Mouse (Mus musculus) MEL (cell line): Measurements from ENCODE around the gene Pbx4. TPM values are rescaled to one million over a fixed set of nuclear protein-coding genes. Genes with fewer than 3 reads are reported as not detected.

Source experiments
- DNase-seq: peaks from one replicate; pipeline ENCODE4 v3.0.0; 2011; ENCODE audit warnings: low read depth, low spot score
- H3K27ac ChIP-seq: 2 replicates; pipeline ENCODE4 v1.5.1; 2012; ENCODE audit warnings: low read depth, mild to moderate bottlenecking, control low read depth, low read length, moderate library complexity; ENCODE audit not compliant: control insufficient read depth
- H3K27me3 ChIP-seq, 2 experiments: fragments of 150-350 bp in 1 of 2; sonication (generic) in 1 of 2; 2 replicates each; pipeline ENCODE4 v1.6.1; 2012; ENCODE audit warnings: low read length in 2 of 2, mild to moderate bottlenecking in 2 of 2, improper control_type of control experiment in 1 of 2, moderate library complexity in 1 of 2; ENCODE audit not compliant: insufficient read depth in 2 of 2, control insufficient read depth in 1 of 2
- H3K36me3 ChIP-seq, 2 experiments: 2 replicates each; pipeline ENCODE4 v1.6.1; 2012 to 2014; ENCODE audit warnings: low read length in 2 of 2, improper control_type of control experiment in 1 of 2, inconsistent platforms in 1 of 2, mild to moderate bottlenecking in 1 of 2; ENCODE audit not compliant: insufficient read depth in 2 of 2, control insufficient read depth in 1 of 2
- H3K4me1 ChIP-seq, 2 experiments: fragments of 150-350 bp in 1 of 2; sonication (generic) in 1 of 2; 2 replicates each; pipeline ENCODE4 v1.6.1; 2012; ENCODE audit warnings: low read length in 2 of 2, improper control_type of control experiment in 1 of 2, mild to moderate bottlenecking in 1 of 2; ENCODE audit not compliant: insufficient read depth in 2 of 2, control insufficient read depth in 1 of 2
- H3K4me3 ChIP-seq, 2 experiments: fragments of 150-350 bp in 1 of 2; sonication (generic) in 1 of 2; 2 replicates each; pipeline ENCODE4 v1.5.1; 2012; ENCODE audit warnings: low read depth in 2 of 2, low read length in 2 of 2, mild to moderate bottlenecking in 2 of 2, moderate library complexity in 2 of 2, control low read depth in 1 of 2, improper control_type of control experiment in 1 of 2; ENCODE audit not compliant: control insufficient read depth in 1 of 2, insufficient read depth in 1 of 2
- H3K79me2 ChIP-seq: 2 replicates; pipeline ENCODE4 v1.6.1; 2012; ENCODE audit warnings: mild to moderate bottlenecking, low read length, moderate library complexity; ENCODE audit not compliant: control insufficient read depth, poor library complexity, insufficient read depth
- H3K9ac ChIP-seq: 2 replicates; pipeline ENCODE4 v1.6.1; 2012; ENCODE audit warnings: low read depth, mild to moderate bottlenecking, control low read depth, low read length, moderate library complexity; ENCODE audit not compliant: control insufficient read depth, poor library complexity, severe bottlenecking
- H3K9me3 ChIP-seq: fragments of 150-350 bp; sonication (generic); replicated peaks from 2 replicates; pipeline ENCODE4 v1.6.1; 2012; ENCODE audit warnings: mild to moderate bottlenecking, low read length, improper control_type of control experiment, moderate library complexity; ENCODE audit not compliant: insufficient read depth
- BHLHE40 ChIP-seq: IDR thresholded peaks from 2 replicates; pipeline ENCODE4 v1.6.1; 2012; ENCODE audit warnings: low read depth, mild to moderate bottlenecking, inconsistent platforms, low read length, improper control_type of control experiment, borderline replicate concordance
- ELF1 ChIP-seq: IDR thresholded peaks from 2 replicates; pipeline ENCODE4 v1.6.1; 2014; ENCODE audit warnings: low read depth, mild to moderate bottlenecking, inconsistent platforms, low read length, improper control_type of control experiment, moderate library complexity
- HCFC1 ChIP-seq: IDR thresholded peaks from 2 replicates; pipeline ENCODE4 v1.6.1; 2012; ENCODE audit warnings: low read depth, mild to moderate bottlenecking, inconsistent platforms, low read length, improper control_type of control experiment, moderate library complexity
- MAZ ChIP-seq: IDR thresholded peaks from 2 replicates; pipeline ENCODE4 v1.6.1; 2012; ENCODE audit warnings: low read depth, mild to moderate bottlenecking, inconsistent platforms, low read length, improper control_type of control experiment
- MYC ChIP-seq: IDR thresholded peaks from 2 replicates; pipeline ENCODE4 v1.6.1; 2011; ENCODE audit warnings: low read depth, mild to moderate bottlenecking, low read length, improper control_type of control experiment, moderate library complexity
- NRF1 ChIP-seq: IDR thresholded peaks from 2 replicates; pipeline ENCODE4 v1.6.1; 2014; ENCODE audit warnings: low read depth, mild to moderate bottlenecking, inconsistent platforms, low read length, improper control_type of control experiment, moderate library complexity; ENCODE audit not compliant: poor library complexity, insufficient read depth, severe bottlenecking
- POLR2A ChIP-seq, 2 experiments: IDR thresholded peaks; 2 replicates each; pipeline ENCODE4 v1.6.1; 2011 to 2012; ENCODE audit warnings: low read length in 2 of 2, mild to moderate bottlenecking in 2 of 2, control low read depth in 1 of 2, improper control_type of control experiment in 1 of 2, low read depth in 1 of 2, moderate library complexity in 1 of 2; ENCODE audit not compliant: control insufficient read depth in 1 of 2, insufficient read depth in 1 of 2, poor library complexity in 1 of 2
- POLR2AphosphoS2 ChIP-seq: IDR thresholded peaks from 2 replicates; pipeline ENCODE4 v1.6.1; 2011; ENCODE audit warnings: low read length, improper control_type of control experiment
- RAD21 ChIP-seq: IDR thresholded peaks from 2 replicates; pipeline ENCODE4 v1.6.1; 2011; ENCODE audit warnings: mild to moderate bottlenecking, low read depth, low read length, improper control_type of control experiment
- RCOR1 ChIP-seq: IDR thresholded peaks from 2 replicates; pipeline ENCODE4 v1.6.1; 2012; ENCODE audit warnings: low read depth, mild to moderate bottlenecking, inconsistent platforms, low read length, improper control_type of control experiment
- SMC3 ChIP-seq: IDR thresholded peaks from 2 replicates; pipeline ENCODE4 v1.6.1; 2011; ENCODE audit warnings: low read depth, low read length, improper control_type of control experiment
- TBP ChIP-seq: IDR thresholded peaks from 2 replicates; pipeline ENCODE4 v1.8.0; 2011; ENCODE audit warnings: low read depth, low read length, improper control_type of control experiment
- TCF12 ChIP-seq: IDR thresholded peaks from 2 replicates; pipeline ENCODE4 v1.6.1; 2014; ENCODE audit warnings: low read depth, mild to moderate bottlenecking, inconsistent platforms, low read length, improper control_type of control experiment, moderate library complexity
- USF1 ChIP-seq: IDR thresholded peaks from 2 replicates; pipeline ENCODE4 v1.6.1; 2014; ENCODE audit warnings: low read depth, mild to moderate bottlenecking, inconsistent platforms, low read length, improper control_type of control experiment, moderate library complexity
- ZC3H11A ChIP-seq: IDR thresholded peaks from 2 replicates; pipeline ENCODE4 v1.6.1; 2012; ENCODE audit warnings: low read depth, mild to moderate bottlenecking, inconsistent platforms, low read length, improper control_type of control experiment
- ZKSCAN1 ChIP-seq: IDR thresholded peaks from 2 replicates; pipeline ENCODE4 v1.6.1; 2012; ENCODE audit warnings: low read depth, mild to moderate bottlenecking, inconsistent platforms, low read length, improper control_type of control experiment, moderate library complexity
- ZNF384 ChIP-seq: IDR thresholded peaks from 2 replicates; pipeline ENCODE4 v1.6.1; 2012; ENCODE audit warnings: low read depth, mild to moderate bottlenecking, inconsistent platforms, low read length, improper control_type of control experiment
- polyA plus RNA-seq, 2 experiments: library from polyadenylated mRNA; stranded (reverse) in 1 of 2; unstranded in 1 of 2; fragments of >175 nt in 1 of 2; fragments of >200 nt in 1 of 2; gene quantifications; 2 replicates each; pipeline versions ENCODE4 v1.2.1 to v1.2.4; 2012; ENCODE audit warnings: low replicate concordance in 2 of 2, low read depth in 1 of 2; ENCODE audit not compliant: insufficient read length in 2 of 2, insufficient read depth in 1 of 2, missing spikeins in 1 of 2
- total RNA-seq: library from RNA; depleted of rRNA; stranded (reverse); fragments of 300-350 nt; gene quantifications from 2 replicates; pipeline ENCODE4 v1.2.3, GENCODE M21; 2012

Pbx4 gene
- total and polyA plus RNA-seq, 3 experiments = 9.3 to 15.6 TPM; not detected in 1

DNA sequence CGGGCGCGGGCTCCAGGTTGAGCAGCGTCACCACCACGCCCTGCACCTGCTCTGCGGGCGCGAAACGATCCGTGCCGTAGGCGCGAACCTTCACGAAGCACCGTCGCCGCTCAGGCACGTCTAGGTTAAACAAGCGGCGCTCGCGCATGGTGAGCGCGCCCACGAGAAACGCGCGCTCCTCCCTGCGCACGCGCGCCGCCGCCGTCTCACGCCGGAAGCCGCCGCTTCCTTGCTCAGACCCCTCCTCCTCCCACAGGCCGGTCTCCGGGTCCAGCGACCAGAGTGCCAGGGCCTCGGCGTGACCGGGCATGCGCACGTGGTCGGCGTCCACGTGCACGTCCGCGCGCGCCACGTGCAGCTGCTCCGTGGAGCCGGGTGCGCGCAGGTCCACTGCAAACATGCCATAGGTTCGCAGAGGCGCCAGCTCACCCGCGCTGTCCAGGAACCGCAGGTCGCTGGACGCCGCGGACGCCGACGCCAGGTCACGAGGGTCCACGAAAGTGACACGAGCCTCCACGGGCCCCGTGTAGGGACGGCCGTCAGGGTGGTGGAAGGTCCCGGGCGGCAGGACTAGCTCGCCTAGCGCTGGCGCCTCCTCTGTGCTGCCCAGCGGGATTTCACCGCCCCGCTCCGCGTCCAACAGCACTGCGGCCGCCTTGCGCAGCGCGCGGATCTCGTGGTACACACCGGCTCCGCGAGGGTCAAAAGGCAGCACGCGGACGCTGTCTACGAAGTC, 49.9 kb downstream of the Pbx4 start:
- Histone ChIP-seq H3K27ac (no peak overlapping the region), H3K4me1 (no peaks in the 10 kb centered on the region), H3K27me3 (no peaks in the 10 kb centered on the region), H3K9ac (no peak overlapping the region), H3K79me2 (no peaks in the 10 kb centered on the region), H3K4me3 (no peak overlapping the region), H3K36me3 (no peaks in the 10 kb centered on the region), H3K9me3 (no peaks in the 10 kb centered on the region)
- no peak for DNase-seq
- no peak for TF ChIP-seq RAD21
- no peak for TF ChIP-seq POLR2AphosphoS2
- no peak for TF ChIP-seq USF1
- TF ChIP-seq RCOR1 = no peak
- no peak for TF ChIP-seq MAZ
- no peak for TF ChIP-seq MYC

DNA sequence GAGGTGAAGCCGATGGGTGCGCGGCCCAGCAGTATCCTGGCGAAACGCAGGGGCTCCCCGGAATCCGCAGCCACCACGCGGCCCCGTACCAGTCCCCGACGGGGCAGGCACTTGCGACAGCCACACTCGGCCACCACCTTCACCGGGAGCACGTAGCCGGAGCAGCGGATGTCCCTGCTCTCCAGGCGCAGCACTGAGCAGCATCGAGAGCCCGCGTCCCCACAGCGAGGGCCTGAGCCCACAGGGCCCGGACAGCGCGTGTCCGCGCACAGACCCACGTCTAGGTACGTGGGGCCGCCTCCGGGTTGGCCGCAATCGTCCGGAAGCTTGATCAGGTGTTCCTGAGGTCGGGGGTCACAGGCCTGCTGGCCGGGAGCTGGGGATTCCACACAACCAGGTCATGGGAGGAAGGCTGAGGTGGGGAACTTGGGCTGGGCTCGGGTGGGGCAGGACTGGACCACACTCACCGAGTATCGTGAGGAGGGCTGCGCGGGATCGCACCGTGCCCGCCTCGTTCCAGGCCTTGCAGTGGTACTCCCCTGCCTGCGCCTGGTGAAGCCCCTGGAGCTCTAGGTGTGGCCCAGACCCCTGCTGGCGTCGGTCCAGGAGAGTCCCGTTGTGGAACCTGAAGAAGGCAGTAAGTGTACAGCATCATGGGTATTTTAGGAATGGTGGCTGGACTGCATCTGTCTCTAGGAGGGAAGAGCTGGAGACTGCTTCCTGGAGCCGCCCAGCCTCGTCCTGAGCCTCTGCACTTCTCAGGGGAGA, 50.7 kb downstream of the Pbx4 start:
- Histone ChIP-seq H3K27me3 (no peaks in the 10 kb centered on the region), H3K36me3 (no peaks in the 10 kb centered on the region), H3K4me1 (no peaks in the 10 kb centered on the region), H3K4me3 (no peak overlapping the region), H3K9ac (no peak overlapping the region), H3K27ac (no peak overlapping the region), H3K79me2 (no peaks in the 10 kb centered on the region), H3K9me3 (no peaks in the 10 kb centered on the region)
- TF ChIP-seq ZNF384 (no peak), SMC3 (no peak), ELF1 (no peak), ZC3H11A (no peak), HCFC1 (no peak), TCF12 (no peak), TBP (no peak), BHLHE40 (no peak), NRF1 (no peak), POLR2A (IDR thresholded peaks at IDR 0.05; ENCODE audit: control insufficient read depth in 1 of 2, insufficient read depth in 1 of 2, low read depth in 1 of 2, low read length in 2 of 2, poor library complexity in 1 of 2) (no peak), ZKSCAN1 (no peak), RCOR1 (no peak)
- no peak for DNase-seq
